Mouse (Mus musculus): ENCODE results near the gene Usp37. TPM values are rescaled to one million over a fixed set of nuclear protein-coding genes. Genes with fewer than 3 reads are reported as not detected.

Usp37 gene
- polyA plus RNA-seq, 2 experiments, result 14.2 to 30.3 TPM

- peaks cover 25% of the 10 kb centered on the region for H3K36me3 ChIP-seq (ENCODE audit: control insufficient read depth, insufficient read depth, low read length)
- H3K4me1 ChIP-seq (ENCODE audit: control insufficient read depth, insufficient read depth, low read length), result peaks cover 18% of the 10 kb centered on the region
- H3K4me3 ChIP-seq (replicated peaks; ENCODE audit: low read length), result peak overlapping the region; percentile 76
- peak overlapping the region; percentile 96 for H3K4me2 ChIP-seq (replicated peaks; ENCODE audit: low read depth, low read length, severe bottlenecking)
- no peak for ATAC-seq (ENCODE audit: low FRiP score, low read depth)
- H3K9ac ChIP-seq (ENCODE audit: low read depth, low read length, severe bottlenecking), result peak overlapping the region; percentile 94
- no peak for DNase-seq (ENCODE audit: low spot score)
- no peaks in the 10 kb centered on the region for H3K27me3 ChIP-seq (ENCODE audit: control insufficient read depth, insufficient read depth, low read length)
- WGBS, result 1% methylated on average over 16 of the region's 16 CpGs
- peak overlapping the region; percentile 96 for H3K27ac ChIP-seq (replicated peaks; ENCODE audit: low read depth, low read length)
- no peaks in the 10 kb centered on the region for H3K9me3 ChIP-seq (ENCODE audit: control insufficient read depth, low read length)
- no peak for TF ChIP-seq POLR2A (IDR thresholded peaks at IDR 0.05; ENCODE audit: borderline replicate concordance, extremely low read depth, insufficient read depth, insufficient read length)
Measured at GRCm38 (mm10) chr1:74392446-74392994, 151.6 kb downstream of the Usp37 start.

DNA sequence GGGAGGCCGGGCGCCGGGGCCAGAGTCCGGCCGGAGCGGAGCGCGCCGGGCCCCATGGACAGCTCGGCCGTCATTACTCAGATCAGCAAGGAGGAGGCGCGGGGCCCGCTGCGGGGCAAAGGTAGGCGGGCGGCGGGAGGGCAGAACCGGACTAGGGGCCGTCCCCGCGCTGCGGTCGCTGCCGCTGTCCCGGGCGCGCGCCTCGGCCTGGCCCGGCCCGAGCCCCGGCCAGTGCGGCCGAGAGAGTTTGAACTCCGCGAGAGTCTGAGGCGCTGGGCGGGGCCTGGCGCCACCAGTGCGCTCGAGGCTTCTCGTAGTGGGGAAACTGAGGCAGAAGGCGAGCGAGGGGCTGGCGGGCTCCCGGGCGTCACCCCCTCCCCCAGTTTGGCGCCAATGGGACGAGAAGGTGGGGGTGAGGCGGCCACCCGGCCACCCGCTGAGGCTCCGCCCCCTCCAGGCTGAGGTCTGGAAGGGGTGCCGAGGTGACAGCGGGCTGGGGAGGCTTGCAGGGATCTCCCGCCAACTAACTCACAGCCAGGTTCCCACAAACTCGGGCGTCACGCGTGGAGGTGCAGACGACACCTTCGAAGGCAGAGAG, 152.1 kb downstream of the Usp37 start:
- H3K27me3 ChIP-seq (ENCODE audit: control insufficient read depth, insufficient read depth, low read length), result no peaks in the 10 kb centered on the region
- H3K4me2 ChIP-seq (replicated peaks; ENCODE audit: low read depth, low read length, severe bottlenecking), result peak overlapping the region; percentile 96
- TF ChIP-seq POLR2A (IDR thresholded peaks at IDR 0.05; ENCODE audit: borderline replicate concordance, extremely low read depth, insufficient read depth, insufficient read length), result 0 out of 2 replicates have a peak, but pooled peaks have one; percentile 28
- H3K9me3 ChIP-seq (ENCODE audit: control insufficient read depth, low read length), result no peaks in the 10 kb centered on the region
- peak overlapping the region; percentile 76 for H3K4me3 ChIP-seq (replicated peaks; ENCODE audit: low read length)
- DNase-seq (ENCODE audit: low spot score) (peak; percentile 49), ATAC-seq (ENCODE audit: low FRiP score, low read depth) (peak; percentile 35)
- H3K36me3 ChIP-seq (ENCODE audit: control insufficient read depth, insufficient read depth, low read length), result peaks cover 25% of the 10 kb centered on the region
- peak overlapping the region; percentile 94 for H3K9ac ChIP-seq (ENCODE audit: low read depth, low read length, severe bottlenecking)
- peaks cover 22% of the 10 kb centered on the region for H3K4me1 ChIP-seq (ENCODE audit: control insufficient read depth, insufficient read depth, low read length)
- 0% methylated on average over 30 of the region's 63 CpGs for WGBS
- peak overlapping the region; percentile 96 for H3K27ac ChIP-seq (replicated peaks; ENCODE audit: low read depth, low read length)

- peak; percentile 82 for ATAC-seq (ENCODE audit: low FRiP score, low read depth)
- peak within 1 kb of the TSS; percentile 94 for H3K9ac ChIP-seq (ENCODE audit: low read depth, low read length, severe bottlenecking)
- no peaks in the 10 kb centered on the region for H3K9me3 ChIP-seq (ENCODE audit: control insufficient read depth, low read length)
- peak within 1 kb of the TSS; percentile 96 for H3K4me2 ChIP-seq (replicated peaks; ENCODE audit: low read depth, low read length, severe bottlenecking)
- WGBS, result 4% methylated on average over 30 of the region's 51 CpGs
- peaks cover 25% of the 10 kb centered on the region for H3K36me3 ChIP-seq (ENCODE audit: control insufficient read depth, insufficient read depth, low read length)
- peak within 1 kb of the TSS; percentile 76 for H3K4me3 ChIP-seq (replicated peaks; ENCODE audit: low read length)
- H3K27me3 ChIP-seq (ENCODE audit: control insufficient read depth, insufficient read depth, low read length), result no peaks in the 10 kb centered on the region
- DNase-seq (ENCODE audit: low spot score), result peak; percentile 98
- peaks cover 22% of the 10 kb centered on the region for H3K4me1 ChIP-seq (ENCODE audit: control insufficient read depth, insufficient read depth, low read length)
- H3K27ac ChIP-seq (replicated peaks; ENCODE audit: low read depth, low read length), result peak within 1 kb of the TSS; percentile 96
- TF ChIP-seq POLR2A (IDR thresholded peaks at IDR 0.05; ENCODE audit: borderline replicate concordance, extremely low read depth, insufficient read depth, insufficient read length), result no peak
Measured at GRCm38 (mm10) chr1:74390924-74391748, 152.9 kb downstream of the Usp37 start, which contains the start of gene Ctdsp1. Gene Ctdsp1, plus strand, starts transcription at chr1:74391509.

DNA sequence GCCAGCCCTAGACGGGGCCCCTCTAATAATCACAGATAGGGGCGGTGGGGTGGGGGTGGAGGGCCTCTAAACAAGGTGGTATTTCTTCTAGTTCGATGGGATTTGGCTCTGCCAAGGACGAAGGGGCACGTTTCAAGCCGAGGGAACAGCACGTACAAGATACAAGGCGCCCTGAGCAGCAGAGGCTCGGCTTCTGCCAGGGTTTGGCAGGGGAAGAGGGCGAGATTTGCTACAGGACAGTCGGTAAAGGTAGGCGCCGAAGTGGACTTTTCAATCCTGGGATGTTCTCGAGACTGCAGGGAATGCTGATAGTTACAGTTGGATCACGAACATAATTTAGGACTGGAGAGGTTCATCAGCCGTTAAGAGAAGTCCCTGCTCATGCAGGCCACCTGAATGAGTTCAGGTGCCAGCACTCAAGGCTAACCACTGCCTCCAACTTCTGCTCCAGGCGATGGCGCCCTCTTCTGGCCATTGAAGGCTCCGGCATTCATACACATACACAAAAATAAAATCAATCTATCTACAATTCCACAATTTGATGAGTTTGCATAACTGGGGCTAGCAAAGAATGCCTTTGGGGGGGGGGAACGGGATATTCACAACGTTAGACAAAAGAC, 153.7 kb downstream of the Usp37 start:
- peak overlapping the region; percentile 76 for H3K4me3 ChIP-seq (replicated peaks; ENCODE audit: low read length)
- H3K27me3 ChIP-seq (ENCODE audit: control insufficient read depth, insufficient read depth, low read length), result no peaks in the 10 kb centered on the region
- no peaks in the 10 kb centered on the region for H3K9me3 ChIP-seq (ENCODE audit: control insufficient read depth, low read length)
- peaks cover 24% of the 10 kb centered on the region for H3K36me3 ChIP-seq (ENCODE audit: control insufficient read depth, insufficient read depth, low read length)
- peaks cover 22% of the 10 kb centered on the region for H3K4me1 ChIP-seq (ENCODE audit: control insufficient read depth, insufficient read depth, low read length)
- no peak for TF ChIP-seq POLR2A (IDR thresholded peaks at IDR 0.05; ENCODE audit: borderline replicate concordance, extremely low read depth, insufficient read depth, insufficient read length)
- peak overlapping the region; percentile 38; the same call in 1 of the 2 replicates for H3K9ac ChIP-seq (ENCODE audit: low read depth, low read length, severe bottlenecking)
- DNase-seq (ENCODE audit: low spot score) (peak; percentile 67), ATAC-seq (ENCODE audit: low FRiP score, low read depth) (no peak)
- peak overlapping the region; percentile 96 for H3K4me2 ChIP-seq (replicated peaks; ENCODE audit: low read depth, low read length, severe bottlenecking)
- H3K27ac ChIP-seq (replicated peaks; ENCODE audit: low read depth, low read length), result peak overlapping the region; percentile 96
- WGBS, result 6% methylated on average over 21 of the region's 21 CpGs

- H3K4me2 ChIP-seq (replicated peaks; ENCODE audit: low read depth, low read length, severe bottlenecking), result peak overlapping the region; percentile 96
- 5% methylated on average over 29 of the region's 29 CpGs for WGBS
- peaks cover 22% of the 10 kb centered on the region for H3K4me1 ChIP-seq (ENCODE audit: control insufficient read depth, insufficient read depth, low read length)
- DNase-seq (ENCODE audit: low spot score) (peak; percentile 68), ATAC-seq (ENCODE audit: low FRiP score, low read depth) (no peak)
- TF ChIP-seq POLR2A (IDR thresholded peaks at IDR 0.05; ENCODE audit: borderline replicate concordance, extremely low read depth, insufficient read depth, insufficient read length), result no peak
- peak overlapping the region; percentile 96 for H3K27ac ChIP-seq (replicated peaks; ENCODE audit: low read depth, low read length)
- H3K27me3 ChIP-seq (ENCODE audit: control insufficient read depth, insufficient read depth, low read length), result no peaks in the 10 kb centered on the region
- H3K36me3 ChIP-seq (ENCODE audit: control insufficient read depth, insufficient read depth, low read length), result peaks cover 19% of the 10 kb centered on the region
- peak overlapping the region; percentile 76 for H3K4me3 ChIP-seq (replicated peaks; ENCODE audit: low read length)
- peak overlapping the region; percentile 38; the same call in 1 of the 2 replicates for H3K9ac ChIP-seq (ENCODE audit: low read depth, low read length, severe bottlenecking)
- H3K9me3 ChIP-seq (ENCODE audit: control insufficient read depth, low read length), result no peaks in the 10 kb centered on the region
Measured at GRCm38 (mm10) chr1:74389831-74390286, 154.2 kb downstream of the Usp37 start.

Data from limb, embryonic 14.5 days (tissue).